Mouse (Mus musculus): Measurements from ENCODE around the gene Itm2c.

GRCm38 (mm10) chr1:85922865-85923211 lies 28.8 kb downstream of the Itm2c start:
- TF ChIP-seq CTCF (conservative IDR thresholded peaks at IDR 0.05; ENCODE audit: insufficient read depth, insufficient read length, low read depth, low read length), result no peak
- TF ChIP-seq POLR2A (IDR thresholded peaks at IDR 0.05; ENCODE audit: low read depth, low read length), result no peak

All from kidney, adult 2 months (tissue).